Mouse (Mus musculus): ENCODE results near the gene Zfp9. TPM values are rescaled to one million over a fixed set of nuclear protein-coding genes. Genes with fewer than 3 reads are reported as not detected.

The Zfp9 gene
- 13.5 and 16.5 TPM in 2 replicates for polyA plus RNA-seq (2014; fragmentation: Nextera tagmentation; extraction: Ambion mirVana)

DNA sequence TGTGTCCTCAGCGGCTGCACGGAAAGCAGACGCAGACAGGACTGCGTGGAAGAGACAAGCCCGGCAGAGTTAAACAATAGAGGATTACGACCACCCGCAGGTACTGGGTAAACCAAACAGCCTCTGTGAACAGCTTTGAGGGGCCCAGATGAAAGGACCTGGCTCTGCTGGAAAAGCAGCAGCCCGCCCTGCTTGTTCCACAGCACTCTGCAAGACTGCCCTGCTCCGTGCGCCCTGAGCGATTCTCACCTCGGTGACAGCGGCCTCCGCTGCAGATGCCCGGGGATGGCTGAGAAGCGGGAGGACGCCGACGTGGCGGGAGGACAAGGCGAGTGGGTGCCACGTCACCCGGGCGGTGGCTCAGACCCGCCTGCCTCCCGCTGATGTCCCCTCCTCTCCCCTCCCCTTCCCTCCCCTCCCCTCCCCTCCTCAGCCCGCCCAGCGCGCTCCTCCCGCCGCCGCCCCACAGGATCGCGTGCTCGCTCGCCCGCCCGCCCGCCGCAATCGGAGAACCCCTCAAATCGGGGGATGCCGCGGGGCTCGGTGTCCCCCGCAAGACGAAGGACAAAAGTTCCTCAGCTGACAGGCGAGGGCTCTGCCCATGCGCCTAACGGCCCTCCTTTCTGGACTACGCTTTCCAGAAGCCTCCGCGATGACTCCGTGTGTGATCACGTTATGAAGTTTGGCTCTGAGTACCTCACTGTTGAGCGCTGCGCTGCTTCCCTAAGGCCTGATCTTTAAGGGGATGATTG lies at the start of gene Zfp9:
Gene Zfp9 (minus strand): TSS at position 364 of the 752 bp plus-strand sequence.
- Histone ChIP-seq H3K27me3 (ENCODE audit: control insufficient read depth, insufficient read depth, low read length) (peaks cover 6% of the 10 kb centered on the region; the same call in 1 of the 2 replicates), H3K27ac (peak within 1 kb of the TSS; percentile 88), H3K9me3 (ENCODE audit: control insufficient read depth, low read length) (no peaks in the 10 kb centered on the region), H3K36me3 (replicated peaks; ENCODE audit: control insufficient read depth, insufficient read depth) (peaks cover 13% of the 10 kb centered on the region; the same call in 1 of the 2 replicates), H3K4me2 (replicated peaks) (peak within 1 kb of the TSS; percentile 91), H3K9ac (peak within 1 kb of the TSS; percentile 77), H3K4me3 (replicated peaks; ENCODE audit: low read length) (peak within 1 kb of the TSS; percentile 61), H3K4me1 (replicated peaks; ENCODE audit: control insufficient read depth, insufficient read depth, low read length) (peaks cover 9% of the 10 kb centered on the region)
- DNase-seq (ENCODE audit: low spot score) (peak; percentile 77), ATAC-seq (ENCODE audit: low FRiP score) (peak; percentile 92)
- WGBS = under 1% methylated on average over 45 of the region's 57 CpGs

DNA sequence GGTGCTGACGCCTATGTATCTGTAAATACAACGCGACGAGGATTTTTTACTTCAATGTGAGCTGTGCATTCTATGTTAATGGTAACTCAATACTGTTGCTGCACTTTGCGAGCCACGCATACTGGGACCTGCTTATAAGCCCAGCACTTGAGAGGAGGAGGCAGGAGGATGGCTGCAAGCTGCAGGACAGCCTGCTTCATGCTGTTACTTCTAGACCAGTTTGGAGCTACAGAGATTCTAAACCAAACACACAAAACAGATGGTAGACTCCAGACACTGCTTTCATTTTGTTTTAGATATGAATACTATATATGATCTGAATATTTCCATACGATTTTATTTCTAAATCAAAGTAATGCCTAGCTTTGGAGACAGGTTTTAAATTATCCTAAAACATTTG lies 41.5 kb upstream of the Zfp9 start:
- Histone ChIP-seq H3K27me3 (ENCODE audit: control insufficient read depth, insufficient read depth, low read length) (no peaks in the 10 kb centered on the region), H3K36me3 (replicated peaks; ENCODE audit: control insufficient read depth, insufficient read depth) (peaks cover 95% of the 10 kb centered on the region), H3K9ac (no peak overlapping the region), H3K4me3 (replicated peaks; ENCODE audit: low read length) (no peak overlapping the region), H3K4me1 (replicated peaks; ENCODE audit: control insufficient read depth, insufficient read depth, low read length) (no peaks in the 10 kb centered on the region), H3K9me3 (ENCODE audit: control insufficient read depth, low read length) (no peaks in the 10 kb centered on the region), H3K27ac (no peak overlapping the region), H3K4me2 (replicated peaks) (no peak overlapping the region)
- no peak for ATAC-seq (ENCODE audit: low FRiP score)
- WGBS = 93% methylated on average over 7 of the region's 7 CpGs
- no peak for DNase-seq (ENCODE audit: low spot score)

DNA sequence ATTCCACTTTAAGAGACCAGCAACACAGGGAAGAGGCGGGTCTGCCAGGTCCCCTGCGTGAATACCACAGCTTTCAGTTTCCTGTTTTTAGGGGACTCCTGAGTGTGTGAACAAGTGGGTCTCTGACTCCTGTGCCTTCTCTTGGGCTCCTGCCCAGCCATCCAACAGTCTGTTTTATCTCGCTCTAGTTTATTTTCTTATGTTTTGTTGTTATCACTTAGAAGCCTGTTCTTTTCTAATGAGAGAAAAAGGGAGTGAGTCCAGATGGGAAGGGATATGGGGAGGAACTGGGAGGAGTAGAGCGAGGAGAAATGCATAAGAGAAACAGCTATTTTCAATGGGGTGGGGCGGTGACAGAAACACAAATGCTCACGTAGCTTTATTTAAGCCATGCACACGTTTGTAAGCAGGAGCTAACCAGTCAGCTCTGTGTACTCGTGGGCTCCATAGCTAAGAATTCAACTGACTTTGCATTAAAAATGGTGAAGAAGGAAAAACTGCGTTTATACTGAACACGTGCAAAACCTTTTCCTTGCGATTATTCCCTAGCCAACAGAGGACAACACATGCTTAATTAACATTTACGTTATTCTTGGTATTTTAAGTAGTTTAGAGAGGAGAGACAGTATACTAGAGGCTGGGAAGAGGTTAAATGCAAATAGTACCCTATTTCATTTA lies 34.4 kb upstream of the Zfp9 start:
- Histone ChIP-seq H3K4me3 (replicated peaks; ENCODE audit: low read length) (no peak overlapping the region), H3K27me3 (ENCODE audit: control insufficient read depth, insufficient read depth, low read length) (no peaks in the 10 kb centered on the region), H3K36me3 (replicated peaks; ENCODE audit: control insufficient read depth, insufficient read depth) (peaks cover 76% of the 10 kb centered on the region), H3K4me2 (replicated peaks) (no peak overlapping the region), H3K9me3 (ENCODE audit: control insufficient read depth, low read length) (no peaks in the 10 kb centered on the region), H3K9ac (no peak overlapping the region), H3K4me1 (replicated peaks; ENCODE audit: control insufficient read depth, insufficient read depth, low read length) (no peaks in the 10 kb centered on the region), H3K27ac (no peak overlapping the region)
- 94% methylated on average over 12 of the region's 12 CpGs for WGBS
- no peak for ATAC-seq (ENCODE audit: low FRiP score)
- no peak for DNase-seq (ENCODE audit: low spot score)

DNA sequence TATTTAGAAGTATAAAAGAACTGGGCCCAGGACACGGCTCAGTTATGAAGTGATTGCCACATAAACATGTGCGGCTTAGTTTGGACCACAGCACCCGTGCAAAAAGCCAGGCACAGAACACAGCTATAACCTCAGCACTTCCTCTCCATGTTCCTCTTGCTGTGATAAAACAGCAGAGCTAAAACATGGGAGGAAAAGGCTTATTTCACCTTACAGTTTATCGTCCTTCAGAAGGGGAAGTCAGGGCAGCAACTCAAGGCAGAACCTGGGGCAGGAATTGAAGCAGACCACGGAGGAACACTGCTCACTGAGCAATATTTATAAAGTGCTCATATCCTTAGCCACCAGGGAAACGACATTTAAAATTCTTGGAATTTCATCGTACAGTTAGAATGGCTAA lies 19.9 kb upstream of the Zfp9 start:
- Histone ChIP-seq H3K9me3 (ENCODE audit: control insufficient read depth, low read length) (no peaks in the 10 kb centered on the region), H3K27ac (no peak overlapping the region), H3K4me1 (replicated peaks; ENCODE audit: control insufficient read depth, insufficient read depth, low read length) (no peaks in the 10 kb centered on the region), H3K9ac (no peak overlapping the region), H3K36me3 (replicated peaks; ENCODE audit: control insufficient read depth, insufficient read depth) (peaks cover 22% of the 10 kb centered on the region), H3K27me3 (ENCODE audit: control insufficient read depth, insufficient read depth, low read length) (no peaks in the 10 kb centered on the region), H3K4me3 (replicated peaks; ENCODE audit: low read length) (no peak overlapping the region), H3K4me2 (replicated peaks) (no peak overlapping the region)
- WGBS = 93% methylated on average over 7 of the region's 7 CpGs
- no peak for ATAC-seq (ENCODE audit: low FRiP score)
- no peak for DNase-seq (ENCODE audit: low spot score)

DNA sequence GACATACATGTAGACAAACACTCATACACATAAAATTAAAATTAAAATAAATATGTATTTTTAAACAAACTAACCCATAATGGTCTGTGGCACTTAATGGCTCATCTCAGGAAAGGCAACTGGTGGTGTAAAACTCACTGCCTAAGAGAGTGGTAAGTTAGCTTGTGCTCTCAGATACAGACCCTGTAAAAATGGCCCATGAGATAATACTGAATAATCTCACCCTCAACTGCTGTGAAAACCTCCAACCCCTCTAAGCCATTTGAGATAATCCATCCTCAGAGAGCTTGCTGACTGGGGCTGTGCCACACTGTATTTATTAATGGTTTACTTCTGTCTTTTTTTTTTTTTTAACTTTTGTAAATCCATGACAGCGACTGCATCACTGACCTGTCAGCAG lies 3.0 kb upstream of the Zfp9 start:
- Histone ChIP-seq H3K4me2 (replicated peaks) (no peak overlapping the region), H3K4me1 (replicated peaks; ENCODE audit: control insufficient read depth, insufficient read depth, low read length) (peaks cover 7% of the 10 kb centered on the region), H3K27ac (no peak overlapping the region), H3K36me3 (replicated peaks; ENCODE audit: control insufficient read depth, insufficient read depth) (no peaks in the 10 kb centered on the region), H3K27me3 (ENCODE audit: control insufficient read depth, insufficient read depth, low read length) (peaks cover 6% of the 10 kb centered on the region; the same call in 1 of the 2 replicates), H3K9me3 (ENCODE audit: control insufficient read depth, low read length) (no peaks in the 10 kb centered on the region), H3K9ac (no peak overlapping the region), H3K4me3 (replicated peaks; ENCODE audit: low read length) (no peak overlapping the region)
- no peak for DNase-seq (ENCODE audit: low spot score)
- no peak for ATAC-seq (ENCODE audit: low FRiP score)
- WGBS = 79% methylated on average over 1 of the region's 1 CpGs

DNA sequence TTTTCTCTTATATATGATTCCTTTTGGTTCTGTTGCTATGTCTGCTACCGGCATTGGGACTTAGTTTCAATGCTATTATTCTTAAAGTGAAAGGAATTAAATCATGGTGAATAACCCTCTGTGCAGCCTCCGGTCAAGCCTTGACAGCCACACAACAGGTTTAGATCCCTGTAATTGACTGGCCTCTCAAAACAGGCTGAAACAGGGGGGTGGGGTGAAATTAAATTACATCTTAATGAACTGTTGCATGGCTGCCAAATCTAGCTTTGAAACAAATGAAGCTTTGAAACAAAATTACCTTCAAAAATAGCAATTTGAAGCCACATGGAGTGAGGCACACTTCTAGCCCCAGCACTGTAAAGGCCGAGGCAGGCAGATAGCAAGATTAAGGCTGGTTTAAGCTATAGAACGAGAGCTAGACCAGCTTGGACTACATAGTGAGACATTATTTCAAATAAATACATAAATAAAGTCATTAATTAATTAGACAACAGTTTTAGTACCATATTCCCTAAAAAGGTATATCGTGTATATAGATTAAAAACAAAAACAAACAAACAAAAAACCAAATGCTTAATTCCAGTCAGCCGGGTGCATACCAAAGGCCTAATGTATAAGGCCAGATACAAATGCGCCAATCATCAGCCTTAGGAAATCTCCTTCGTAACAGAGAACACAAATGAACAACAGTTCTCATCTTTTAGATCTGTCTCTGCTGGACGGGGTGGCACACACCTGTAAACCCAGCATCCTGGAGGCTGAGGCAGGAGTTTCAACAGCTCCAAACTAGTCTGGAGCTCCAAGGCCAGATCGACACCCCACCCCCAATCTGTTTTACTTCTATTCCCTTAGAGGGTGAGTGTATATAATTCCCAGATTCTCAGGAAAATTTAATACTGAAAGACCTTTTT lies 990 bp downstream of the Zfp9 start:
- peak; percentile 32 for DNase-seq (ENCODE audit: low spot score)
- H3K4me3 ChIP-seq (replicated peaks; ENCODE audit: low read length) = peak overlapping the region; percentile 61
- H3K27me3 ChIP-seq (ENCODE audit: control insufficient read depth, insufficient read depth, low read length) = peaks cover 6% of the 10 kb centered on the region; the same call in 1 of the 2 replicates
- peaks cover 9% of the 10 kb centered on the region for H3K4me1 ChIP-seq (replicated peaks; ENCODE audit: control insufficient read depth, insufficient read depth, low read length)
- H3K9ac ChIP-seq = peak overlapping the region; percentile 77
- no peak for ATAC-seq (ENCODE audit: low FRiP score)
- no peaks in the 10 kb centered on the region for H3K9me3 ChIP-seq (ENCODE audit: control insufficient read depth, low read length)
- H3K27ac ChIP-seq = peak overlapping the region; percentile 88
- H3K4me2 ChIP-seq (replicated peaks) = peak overlapping the region; percentile 91
- 16% methylated on average over 10 of the region's 10 CpGs for WGBS
- peaks cover 14% of the 10 kb centered on the region; the same call in 1 of the 2 replicates for H3K36me3 ChIP-seq (replicated peaks; ENCODE audit: control insufficient read depth, insufficient read depth)

DNA sequence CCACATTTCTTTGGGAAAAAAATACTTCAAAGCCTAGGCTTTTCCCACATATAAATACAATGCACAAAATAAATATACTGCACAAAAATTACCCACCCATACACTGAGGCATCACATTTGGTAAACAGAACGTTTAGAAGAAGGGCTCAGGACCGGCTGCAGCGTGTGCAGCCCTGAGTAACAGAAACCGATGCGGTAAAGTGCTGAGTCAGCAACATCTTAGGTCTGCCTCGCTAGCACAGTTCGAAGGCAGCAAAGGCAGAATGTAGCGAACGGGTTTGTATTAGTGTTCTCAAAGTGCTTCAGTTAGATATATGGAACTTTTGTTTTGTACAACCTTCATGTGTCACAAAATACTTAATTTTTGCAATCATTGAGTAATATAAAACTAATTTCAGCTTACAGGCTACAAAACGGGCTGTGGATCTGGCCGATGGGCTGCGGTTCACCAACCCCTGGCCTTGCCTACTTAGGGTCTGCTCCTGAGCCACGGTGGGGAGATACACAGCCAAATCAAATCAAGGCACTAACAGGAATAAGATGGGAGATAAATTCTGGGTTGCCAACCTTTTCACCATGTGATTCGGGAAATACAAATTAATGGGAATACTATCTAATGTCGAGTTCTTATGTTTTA lies 16.9 kb downstream of the Zfp9 start:
- WGBS = 79% methylated on average over 15 of the region's 15 CpGs
- no peaks in the 10 kb centered on the region for H3K9me3 ChIP-seq (ENCODE audit: control insufficient read depth, low read length)
- H3K36me3 ChIP-seq (replicated peaks; ENCODE audit: control insufficient read depth, insufficient read depth) = peaks cover 59% of the 10 kb centered on the region
- ATAC-seq (ENCODE audit: low FRiP score) (no peak), DNase-seq (ENCODE audit: low spot score) (no peak)
- H3K4me3 ChIP-seq (replicated peaks; ENCODE audit: low read length) = no peak overlapping the region
- H3K4me2 ChIP-seq (replicated peaks) = no peak overlapping the region
- H3K9ac ChIP-seq = no peak overlapping the region
- H3K4me1 ChIP-seq (replicated peaks; ENCODE audit: control insufficient read depth, insufficient read depth, low read length) = no peaks in the 10 kb centered on the region
- H3K27ac ChIP-seq = no peak overlapping the region
- H3K27me3 ChIP-seq (ENCODE audit: control insufficient read depth, insufficient read depth, low read length) = no peaks in the 10 kb centered on the region

DNA sequence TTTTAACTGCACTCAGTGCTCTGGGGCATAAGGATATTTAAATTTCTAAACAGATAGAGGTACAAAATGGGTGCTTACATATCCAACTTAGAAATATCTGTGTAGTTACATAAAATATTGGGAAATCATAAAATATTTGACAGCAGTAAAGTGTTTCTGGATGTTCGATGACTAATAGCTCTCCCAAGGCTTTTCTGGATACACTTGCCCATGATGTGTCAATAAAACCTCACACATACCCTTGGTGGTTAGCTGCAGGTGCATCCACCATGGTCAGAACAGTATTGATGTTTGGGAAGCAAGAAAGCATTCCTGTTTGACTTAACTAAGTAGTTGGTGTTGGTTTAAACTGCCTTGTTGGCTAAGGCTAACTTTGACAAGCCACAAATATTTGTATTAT lies 21.4 kb downstream of the Zfp9 start:
- no peak for DNase-seq (ENCODE audit: low spot score)
- ATAC-seq (ENCODE audit: low FRiP score) = no peak
- WGBS = 94% methylated on average over 1 of the region's 1 CpGs

More for the DNA sequence above, 21.4 kb downstream of the Zfp9 start:
- H3K9ac ChIP-seq = no peak overlapping the region
- H3K27me3 ChIP-seq (ENCODE audit: control insufficient read depth, insufficient read depth, low read length) = no peaks in the 10 kb centered on the region
- H3K9me3 ChIP-seq (ENCODE audit: control insufficient read depth, low read length) = no peaks in the 10 kb centered on the region
- H3K4me3 ChIP-seq (replicated peaks; ENCODE audit: low read length) = no peak overlapping the region
- H3K4me1 ChIP-seq (replicated peaks; ENCODE audit: control insufficient read depth, insufficient read depth, low read length) = peaks cover 12% of the 10 kb centered on the region; the same call in 1 of the 2 replicates
- no peak overlapping the region for H3K4me2 ChIP-seq (replicated peaks)
- H3K27ac ChIP-seq = no peak overlapping the region
- H3K36me3 ChIP-seq (replicated peaks; ENCODE audit: control insufficient read depth, insufficient read depth) = peaks cover 22% of the 10 kb centered on the region

All from hindbrain, embryonic 14.5 days (tissue).